Mouse (Mus musculus): Measurements from ENCODE around the gene Bco1. TPM values are rescaled to one million over a fixed set of nuclear protein-coding genes. Genes with fewer than 3 reads are reported as not detected.

The Bco1 gene
- polyA plus RNA-seq, 1 experiment from 2014 or later = not detected

GRCm38 (mm10) chr8:117121277-117121676, 25.6 kb downstream of the Bco1 start:
- 65% methylated on average over 8 of the region's 8 CpGs for WGBS
- Histone ChIP-seq H3K4me3 (ENCODE audit: low read depth, low read length) (no peak overlapping the region), H3K4me2 (ENCODE audit: low read length) (no peak overlapping the region), H3K27ac (ENCODE audit: low read depth, low read length) (no peak overlapping the region), H3K4me1 (ENCODE audit: control insufficient read depth, insufficient read depth, low read length) (no peaks in the 10 kb centered on the region), H3K27me3 (replicated peaks; ENCODE audit: control insufficient read depth, insufficient read depth, low read length) (no peaks in the 10 kb centered on the region), H3K9ac (ENCODE audit: low read length) (no peak overlapping the region), H3K36me3 (ENCODE audit: control insufficient read depth, insufficient read depth, low read length) (no peaks in the 10 kb centered on the region), H3K9me3 (replicated peaks; ENCODE audit: control insufficient read depth, low read length) (no peaks in the 10 kb centered on the region)
- DNase-seq (ENCODE audit: low spot score) (no peak), ATAC-seq (no peak)

GRCm38 (mm10) chr8:117123850-117124633, 28.4 kb downstream of the Bco1 start:
- no peak overlapping the region for H3K4me3 ChIP-seq (ENCODE audit: low read depth, low read length)
- H3K4me1 ChIP-seq (ENCODE audit: control insufficient read depth, insufficient read depth, low read length) = no peaks in the 10 kb centered on the region
- WGBS = 81% methylated on average over 13 of the region's 13 CpGs
- DNase-seq (ENCODE audit: low spot score) (no peak), ATAC-seq (no peak)
- H3K36me3 ChIP-seq (ENCODE audit: control insufficient read depth, insufficient read depth, low read length) = no peaks in the 10 kb centered on the region
- H3K9me3 ChIP-seq (replicated peaks; ENCODE audit: control insufficient read depth, low read length) = no peaks in the 10 kb centered on the region
- H3K27ac ChIP-seq (ENCODE audit: low read depth, low read length) = no peak overlapping the region
- H3K27me3 ChIP-seq (replicated peaks; ENCODE audit: control insufficient read depth, insufficient read depth, low read length) = no peaks in the 10 kb centered on the region
- no peak overlapping the region for H3K4me2 ChIP-seq (ENCODE audit: low read length)
- no peak overlapping the region for H3K9ac ChIP-seq (ENCODE audit: low read length)

GRCm38 (mm10) chr8:117125854-117126253, 30.2 kb downstream of the Bco1 start:
- H3K4me2 ChIP-seq (ENCODE audit: low read length) = no peak overlapping the region
- no peak overlapping the region for H3K9ac ChIP-seq (ENCODE audit: low read length)
- no peak for DNase-seq (ENCODE audit: low spot score)
- no peaks in the 10 kb centered on the region for H3K9me3 ChIP-seq (replicated peaks; ENCODE audit: control insufficient read depth, low read length)
- H3K4me1 ChIP-seq (ENCODE audit: control insufficient read depth, insufficient read depth, low read length) = no peaks in the 10 kb centered on the region
- H3K27me3 ChIP-seq (replicated peaks; ENCODE audit: control insufficient read depth, insufficient read depth, low read length) = no peaks in the 10 kb centered on the region
- no peaks in the 10 kb centered on the region for H3K36me3 ChIP-seq (ENCODE audit: control insufficient read depth, insufficient read depth, low read length)
- no peak for ATAC-seq
- H3K27ac ChIP-seq (ENCODE audit: low read depth, low read length) = no peak overlapping the region
- no peak overlapping the region for H3K4me3 ChIP-seq (ENCODE audit: low read depth, low read length)
- WGBS = 91% methylated on average over 3 of the region's 3 CpGs

GRCm38 (mm10) chr8:117126411-117126810, 30.8 kb downstream of the Bco1 start:
- ATAC-seq (no peak), DNase-seq (ENCODE audit: low spot score) (no peak)
- H3K9ac ChIP-seq (ENCODE audit: low read length) = no peak overlapping the region
- H3K27me3 ChIP-seq (replicated peaks; ENCODE audit: control insufficient read depth, insufficient read depth, low read length) = no peaks in the 10 kb centered on the region
- 91% methylated on average over 3 of the region's 3 CpGs for WGBS
- no peaks in the 10 kb centered on the region for H3K9me3 ChIP-seq (replicated peaks; ENCODE audit: control insufficient read depth, low read length)
- no peak overlapping the region for H3K4me3 ChIP-seq (ENCODE audit: low read depth, low read length)
- no peak overlapping the region for H3K4me2 ChIP-seq (ENCODE audit: low read length)
- H3K27ac ChIP-seq (ENCODE audit: low read depth, low read length) = no peak overlapping the region
- H3K4me1 ChIP-seq (ENCODE audit: control insufficient read depth, insufficient read depth, low read length) = no peaks in the 10 kb centered on the region
- no peaks in the 10 kb centered on the region for H3K36me3 ChIP-seq (ENCODE audit: control insufficient read depth, insufficient read depth, low read length)

GRCm38 (mm10) chr8:117127063-117127462, 31.4 kb downstream of the Bco1 start:
- Histone ChIP-seq H3K4me3 (ENCODE audit: low read depth, low read length) (no peak overlapping the region), H3K27me3 (replicated peaks; ENCODE audit: control insufficient read depth, insufficient read depth, low read length) (no peaks in the 10 kb centered on the region), H3K4me2 (ENCODE audit: low read length) (no peak overlapping the region), H3K36me3 (ENCODE audit: control insufficient read depth, insufficient read depth, low read length) (no peaks in the 10 kb centered on the region), H3K4me1 (ENCODE audit: control insufficient read depth, insufficient read depth, low read length) (no peaks in the 10 kb centered on the region), H3K27ac (ENCODE audit: low read depth, low read length) (no peak overlapping the region), H3K9ac (ENCODE audit: low read length) (no peak overlapping the region), H3K9me3 (replicated peaks; ENCODE audit: control insufficient read depth, low read length) (no peaks in the 10 kb centered on the region)
- 87% methylated on average over 8 of the region's 8 CpGs for WGBS
- ATAC-seq = no peak
- DNase-seq (ENCODE audit: low spot score) = no peak

- ATAC-seq (no peak), DNase-seq (ENCODE audit: low spot score) (no peak)
- Histone ChIP-seq H3K9ac (ENCODE audit: low read length) (no peak overlapping the region), H3K9me3 (replicated peaks; ENCODE audit: control insufficient read depth, low read length) (no peaks in the 10 kb centered on the region), H3K27ac (ENCODE audit: low read depth, low read length) (no peak overlapping the region), H3K4me1 (ENCODE audit: control insufficient read depth, insufficient read depth, low read length) (no peaks in the 10 kb centered on the region), H3K36me3 (ENCODE audit: control insufficient read depth, insufficient read depth, low read length) (no peaks in the 10 kb centered on the region), H3K4me2 (ENCODE audit: low read length) (no peak overlapping the region), H3K4me3 (ENCODE audit: low read depth, low read length) (no peak overlapping the region), H3K27me3 (replicated peaks; ENCODE audit: control insufficient read depth, insufficient read depth, low read length) (no peaks in the 10 kb centered on the region)
- WGBS = 91% methylated on average over 3 of the region's 3 CpGs
These were observed 38.0 kb downstream of the Bco1 start for GRCm38 (mm10) chr8:117133702-117134101.

- no peaks in the 10 kb centered on the region for H3K9me3 ChIP-seq (replicated peaks; ENCODE audit: control insufficient read depth, low read length)
- no peak overlapping the region for H3K4me3 ChIP-seq (ENCODE audit: low read depth, low read length)
- no peaks in the 10 kb centered on the region for H3K4me1 ChIP-seq (ENCODE audit: control insufficient read depth, insufficient read depth, low read length)
- H3K27me3 ChIP-seq (replicated peaks; ENCODE audit: control insufficient read depth, insufficient read depth, low read length) = no peaks in the 10 kb centered on the region
- no peak for ATAC-seq
- no peak for DNase-seq (ENCODE audit: low spot score)
- H3K27ac ChIP-seq (ENCODE audit: low read depth, low read length) = no peak overlapping the region
- H3K9ac ChIP-seq (ENCODE audit: low read length) = no peak overlapping the region
- no peaks in the 10 kb centered on the region for H3K36me3 ChIP-seq (ENCODE audit: control insufficient read depth, insufficient read depth, low read length)
- H3K4me2 ChIP-seq (ENCODE audit: low read length) = no peak overlapping the region
- WGBS = 24% methylated on average over 4 of the region's 4 CpGs
These were observed 40.7 kb downstream of the Bco1 start for GRCm38 (mm10) chr8:117136351-117136750.

GRCm38 (mm10) chr8:117136763-117137162, 41.1 kb downstream of the Bco1 start:
- no peaks in the 10 kb centered on the region for H3K27me3 ChIP-seq (replicated peaks; ENCODE audit: control insufficient read depth, insufficient read depth, low read length)
- no peaks in the 10 kb centered on the region for H3K9me3 ChIP-seq (replicated peaks; ENCODE audit: control insufficient read depth, low read length)
- DNase-seq (ENCODE audit: low spot score) (no peak), ATAC-seq (no peak)
- H3K4me3 ChIP-seq (ENCODE audit: low read depth, low read length) = no peak overlapping the region
- 76% methylated on average over 2 of the region's 2 CpGs for WGBS
- H3K4me2 ChIP-seq (ENCODE audit: low read length) = no peak overlapping the region
- no peak overlapping the region for H3K9ac ChIP-seq (ENCODE audit: low read length)
- H3K4me1 ChIP-seq (ENCODE audit: control insufficient read depth, insufficient read depth, low read length) = no peaks in the 10 kb centered on the region
- no peaks in the 10 kb centered on the region for H3K36me3 ChIP-seq (ENCODE audit: control insufficient read depth, insufficient read depth, low read length)
- H3K27ac ChIP-seq (ENCODE audit: low read depth, low read length) = no peak overlapping the region

GRCm38 (mm10) chr8:117137357-117137756, 41.7 kb downstream of the Bco1 start:
- H3K36me3 ChIP-seq (ENCODE audit: control insufficient read depth, insufficient read depth, low read length) = no peaks in the 10 kb centered on the region
- no peaks in the 10 kb centered on the region for H3K9me3 ChIP-seq (replicated peaks; ENCODE audit: control insufficient read depth, low read length)
- no peaks in the 10 kb centered on the region for H3K27me3 ChIP-seq (replicated peaks; ENCODE audit: control insufficient read depth, insufficient read depth, low read length)
- no peaks in the 10 kb centered on the region for H3K4me1 ChIP-seq (ENCODE audit: control insufficient read depth, insufficient read depth, low read length)
- DNase-seq (ENCODE audit: low spot score) = no peak
- ATAC-seq = no peak
- H3K4me3 ChIP-seq (ENCODE audit: low read depth, low read length) = no peak overlapping the region
- 73% methylated on average over 11 of the region's 11 CpGs for WGBS
- H3K4me2 ChIP-seq (ENCODE audit: low read length) = no peak overlapping the region
- H3K27ac ChIP-seq (ENCODE audit: low read depth, low read length) = no peak overlapping the region
- H3K9ac ChIP-seq (ENCODE audit: low read length) = no peak overlapping the region

Data from forebrain, embryonic 14.5 days (tissue).